Mouse (Mus musculus) hindbrain, embryonic 13.5 days (tissue): ENCODE measurements around the gene C2cd4b. TPM values are rescaled to one million over a fixed set of nuclear protein-coding genes. Genes with fewer than 3 reads are reported as not detected.

Source experiments
- ATAC-seq: fragments of 200-750 bp; cut with Nextera tagmentation; 2 replicates; pipeline ENCODE4 v1.8.0; 2017; ENCODE audit warnings: moderate TSS enrichment; ENCODE audit not compliant: low FRiP score
- H3K27ac ChIP-seq: fragments of 300-500 bp; sonication (generic); 2 replicates; pipeline ENCODE4 v1.5.1; 2015; ENCODE audit warnings: inconsistent platforms, mild to moderate bottlenecking, moderate library complexity
- H3K27me3 ChIP-seq: fragments of 300-500 bp; sonication (generic); 2 replicates; pipeline ENCODE4 v1.6.1; 2015; ENCODE audit warnings: mild to moderate bottlenecking, inconsistent platforms
- H3K36me3 ChIP-seq: fragments of 300-500 bp; sonication (generic); 2 replicates; pipeline ENCODE4 v1.6.1; 2015; ENCODE audit warnings: mild to moderate bottlenecking, inconsistent platforms
- H3K4me1 ChIP-seq: fragments of 300-500 bp; sonication (generic); replicated peaks from 2 replicates; pipeline ENCODE4 v1.6.1; 2015; ENCODE audit warnings: inconsistent platforms
- H3K4me2 ChIP-seq: fragments of 300-500 bp; sonication (generic); 2 replicates; pipeline ENCODE4 v1.6.1; 2015; ENCODE audit warnings: inconsistent platforms, mild to moderate bottlenecking, moderate library complexity
- H3K4me3 ChIP-seq: fragments of 300-500 bp; sonication (generic); 2 replicates; pipeline ENCODE4 v1.5.1; 2015; ENCODE audit warnings: mild to moderate bottlenecking, inconsistent platforms
- H3K9ac ChIP-seq: fragments of 300-500 bp; sonication (generic); 2 replicates; pipeline ENCODE4 v1.6.1; 2015; ENCODE audit warnings: mild to moderate bottlenecking, inconsistent platforms
- H3K9me3 ChIP-seq: fragments of 300-500 bp; sonication (generic); 2 replicates; pipeline ENCODE4 v1.6.1; 2016; ENCODE audit warnings: inconsistent platforms
- WGBS: fragments of 180-500 bp; shearing (Covaris S2); methylation state at CpG from one replicate; pipeline ENCODE4 v1.1.7; 2015; 5-methylcytosine and 5-hydroxymethylcytosine counted together
- polyA plus RNA-seq: library from polyadenylated mRNA; unstranded; fragments of >200 nt; fragmentation: Nextera tagmentation; extraction: Ambion mirVana; gene quantifications from 2 replicates; pipeline ENCODE4 v1.2.1, GENCODE M21; 2015

C2cd4b gene
- polyA plus RNA-seq = 0.35 and 0.49 TPM in 2 replicates

GRCm38 (mm10) chr9:67759163-67759955 lies at the start of gene C2cd4b:
Gene C2cd4b (plus strand): TSS chr9:67759437.
- no peaks in the 10 kb centered on the region for H3K9me3 ChIP-seq
- peaks cover 35% of the 10 kb centered on the region for H3K27me3 ChIP-seq
- peaks cover 18% of the 10 kb centered on the region for H3K4me1 ChIP-seq
- H3K27ac ChIP-seq = peak within 1 kb of the TSS; percentile 86
- ATAC-seq = no peak; the same call in 1 of the 2 replicates
- peak within 1 kb of the TSS; percentile 64 for H3K4me3 ChIP-seq
- peak within 1 kb of the TSS; percentile 82 for H3K9ac ChIP-seq
- H3K4me2 ChIP-seq = peak within 1 kb of the TSS; percentile 84
- 1% methylated on average over 49 of the region's 49 CpGs for WGBS
- H3K36me3 ChIP-seq = no peaks in the 10 kb centered on the region

GRCm38 (mm10) chr9:67711051-67711877 lies 48.0 kb upstream of the C2cd4b start:
- Histone ChIP-seq H3K9ac (no peak overlapping the region), H3K9me3 (no peaks in the 10 kb centered on the region), H3K4me2 (no peak overlapping the region), H3K27me3 (no peaks in the 10 kb centered on the region), H3K27ac (no peak overlapping the region), H3K4me1 (0 out of 2 replicates have a peak, but pooled peaks cover 8% of the 10 kb centered on the region), H3K36me3 (no peaks in the 10 kb centered on the region), H3K4me3 (no peak overlapping the region)
- ATAC-seq = no peak
- 44% methylated on average over 15 of the region's 15 CpGs for WGBS

DNA sequence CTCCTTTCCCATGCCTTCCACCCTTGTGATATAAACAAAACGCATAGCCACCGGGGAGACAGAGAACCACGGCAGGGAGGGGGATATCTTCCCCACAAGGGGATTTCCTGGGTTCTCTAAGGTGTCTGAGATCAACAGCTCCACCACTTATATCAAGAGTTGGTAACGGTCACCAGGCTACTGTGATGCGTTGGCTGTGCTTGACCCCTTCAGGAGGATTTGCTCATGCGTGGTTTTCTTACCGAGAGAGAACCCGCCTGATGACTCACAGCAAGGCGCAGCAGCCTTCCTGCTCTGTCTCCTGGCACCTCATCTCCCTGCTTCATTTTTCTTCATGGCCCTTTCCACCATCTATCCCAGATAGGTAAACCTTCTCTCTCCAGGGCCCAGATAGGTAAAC lies 47.1 kb upstream of the C2cd4b start:
- ATAC-seq = no peak
- Histone ChIP-seq H3K9ac (no peak overlapping the region), H3K4me1 (0 out of 2 replicates have a peak, but pooled peaks cover 8% of the 10 kb centered on the region), H3K36me3 (no peaks in the 10 kb centered on the region), H3K27me3 (no peaks in the 10 kb centered on the region), H3K9me3 (no peaks in the 10 kb centered on the region), H3K4me2 (no peak overlapping the region), H3K4me3 (no peak overlapping the region), H3K27ac (no peak overlapping the region)
- WGBS = 84% methylated on average over 9 of the region's 9 CpGs

GRCm38 (mm10) chr9:67717081-67717480 lies 42.2 kb upstream of the C2cd4b start:
- no peaks in the 10 kb centered on the region for H3K36me3 ChIP-seq
- no peak overlapping the region for H3K9ac ChIP-seq
- WGBS = 92% methylated on average over 3 of the region's 3 CpGs
- H3K4me2 ChIP-seq = no peak overlapping the region
- no peaks in the 10 kb centered on the region; the same call in 1 of the 2 replicates for H3K4me1 ChIP-seq
- no peaks in the 10 kb centered on the region for H3K9me3 ChIP-seq
- no peak for ATAC-seq
- no peaks in the 10 kb centered on the region for H3K27me3 ChIP-seq
- H3K4me3 ChIP-seq = no peak overlapping the region
- H3K27ac ChIP-seq = no peak overlapping the region

GRCm38 (mm10) chr9:67718596-67718995 lies 40.6 kb upstream of the C2cd4b start:
- ATAC-seq = no peak
- Histone ChIP-seq H3K4me2 (no peak overlapping the region), H3K27me3 (no peaks in the 10 kb centered on the region), H3K9ac (no peak overlapping the region), H3K36me3 (no peaks in the 10 kb centered on the region), H3K4me3 (no peak overlapping the region), H3K9me3 (no peaks in the 10 kb centered on the region), H3K27ac (no peak overlapping the region), H3K4me1 (no peaks in the 10 kb centered on the region; the same call in 1 of the 2 replicates)
- 15% methylated on average over 3 of the region's 3 CpGs for WGBS

DNA sequence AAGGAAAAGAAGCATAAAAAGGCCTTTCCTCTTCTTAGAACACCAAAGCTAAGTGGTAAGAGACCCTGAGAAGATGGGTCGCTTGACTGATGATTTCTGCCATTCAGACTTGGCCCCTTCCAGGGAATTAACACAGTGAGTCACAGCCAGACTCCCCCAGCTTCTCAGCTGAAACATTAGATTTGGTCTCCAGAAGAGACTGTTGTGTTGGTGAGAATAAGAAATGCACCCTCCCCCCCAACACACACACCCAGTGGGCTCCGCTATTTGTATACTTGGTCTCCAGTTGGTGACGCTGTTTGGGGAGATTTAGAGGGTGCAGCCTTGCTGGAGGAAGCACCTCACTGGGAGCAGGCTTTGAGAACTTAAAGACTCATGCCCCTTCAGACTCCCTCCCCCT lies 39.1 kb upstream of the C2cd4b start:
- Histone ChIP-seq H3K27ac (no peak overlapping the region), H3K4me1 (no peaks in the 10 kb centered on the region; the same call in 1 of the 2 replicates), H3K9me3 (no peaks in the 10 kb centered on the region), H3K4me3 (no peak overlapping the region), H3K4me2 (no peak overlapping the region), H3K36me3 (no peaks in the 10 kb centered on the region), H3K9ac (no peak overlapping the region), H3K27me3 (no peaks in the 10 kb centered on the region)
- WGBS = 86% methylated on average over 3 of the region's 3 CpGs
- ATAC-seq = no peak

DNA sequence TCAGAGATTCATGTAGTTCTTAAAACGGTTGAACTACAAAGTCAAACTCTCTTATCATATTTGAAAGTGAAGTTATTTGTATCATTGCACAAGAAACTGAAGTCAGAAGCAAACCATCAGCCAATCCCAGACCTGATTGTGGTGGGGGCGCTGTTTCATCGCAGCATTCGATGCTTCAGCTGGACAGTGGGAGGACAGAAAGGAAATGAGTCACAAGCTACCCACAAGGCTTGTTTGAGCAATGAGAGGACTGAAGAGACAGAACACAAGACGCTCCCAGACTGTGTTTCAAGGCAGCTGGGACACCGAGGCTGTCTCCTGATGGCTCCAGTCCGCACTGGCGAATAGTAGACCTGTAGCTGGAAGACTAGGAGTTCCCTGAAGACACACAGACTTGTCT lies 36.9 kb upstream of the C2cd4b start:
- Histone ChIP-seq H3K27ac (no peak overlapping the region), H3K36me3 (no peaks in the 10 kb centered on the region), H3K4me2 (no peak overlapping the region), H3K9ac (no peak overlapping the region), H3K9me3 (no peaks in the 10 kb centered on the region), H3K4me1 (no peaks in the 10 kb centered on the region; the same call in 1 of the 2 replicates), H3K27me3 (no peaks in the 10 kb centered on the region), H3K4me3 (no peak overlapping the region)
- no peak for ATAC-seq
- WGBS = 90% methylated on average over 8 of the region's 8 CpGs

DNA sequence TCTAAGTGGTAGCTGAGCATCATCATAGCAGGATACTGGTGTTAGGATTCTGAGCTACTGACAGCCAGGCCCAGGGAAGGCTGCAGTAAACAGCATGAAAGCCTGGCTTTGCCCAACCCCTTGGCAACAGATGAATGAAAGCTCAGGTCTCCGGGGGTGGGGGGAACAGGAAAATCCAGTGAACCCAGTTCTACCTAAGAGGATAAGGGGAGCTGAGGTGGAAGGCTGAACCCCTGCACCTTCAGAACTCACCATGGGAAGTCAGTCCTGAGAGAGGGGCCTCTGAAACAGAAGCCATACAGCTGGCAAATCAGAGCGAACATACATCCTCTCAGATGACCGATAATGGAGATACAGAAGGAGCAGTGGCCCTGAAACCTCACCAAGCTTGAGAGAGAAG lies 34.0 kb upstream of the C2cd4b start:
- Histone ChIP-seq H3K9me3 (no peaks in the 10 kb centered on the region), H3K27me3 (no peaks in the 10 kb centered on the region), H3K4me2 (no peak overlapping the region), H3K9ac (no peak overlapping the region), H3K36me3 (no peaks in the 10 kb centered on the region), H3K4me1 (no peaks in the 10 kb centered on the region), H3K27ac (no peak overlapping the region), H3K4me3 (no peak overlapping the region)
- no peak for ATAC-seq
- WGBS = 73% methylated on average over 3 of the region's 3 CpGs

DNA sequence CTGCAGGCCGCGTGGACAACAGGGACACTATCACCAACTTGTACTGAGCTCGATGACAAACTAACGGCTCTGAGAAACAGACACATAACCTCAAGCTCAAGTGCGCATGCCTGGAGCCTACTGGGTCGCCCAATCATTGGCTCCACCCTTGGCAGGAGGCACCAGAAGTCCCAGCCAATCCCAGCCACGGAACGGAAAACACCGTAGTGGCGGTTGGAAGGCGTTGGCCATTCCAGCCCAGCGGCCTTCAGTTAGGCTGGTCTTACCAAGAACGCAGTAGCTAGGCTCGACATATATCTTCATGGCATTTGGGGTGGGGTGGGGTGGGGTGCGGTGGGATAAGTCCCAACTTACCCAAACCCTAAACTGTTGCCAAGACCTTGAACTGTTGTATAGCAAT lies 25.5 kb upstream of the C2cd4b start:
- Histone ChIP-seq H3K9me3 (no peaks in the 10 kb centered on the region), H3K4me3 (no peak overlapping the region), H3K27me3 (no peaks in the 10 kb centered on the region), H3K4me2 (no peak overlapping the region), H3K27ac (no peak overlapping the region), H3K4me1 (no peaks in the 10 kb centered on the region), H3K36me3 (no peaks in the 10 kb centered on the region), H3K9ac (no peak overlapping the region)
- ATAC-seq = no peak
- WGBS = 95% methylated on average over 15 of the region's 15 CpGs

DNA sequence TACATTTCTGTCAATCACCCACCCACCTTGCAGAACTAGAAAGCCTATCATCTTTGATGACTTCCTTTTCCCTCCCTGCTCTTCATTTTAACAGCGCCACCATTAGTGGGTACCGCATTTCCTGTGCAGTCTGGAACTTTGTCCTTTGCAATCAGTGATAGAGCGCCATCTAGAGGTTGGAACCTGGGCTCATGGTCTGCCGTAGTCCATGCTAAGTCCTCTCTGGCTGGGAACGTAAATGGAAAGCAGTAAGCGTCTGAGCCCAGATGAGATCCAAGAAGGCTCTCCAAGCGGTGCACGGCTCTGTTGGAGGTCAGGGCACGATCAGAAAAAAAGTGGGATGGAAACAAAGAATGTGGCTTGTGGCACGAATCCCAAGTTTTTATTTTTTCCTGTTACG lies 23.8 kb upstream of the C2cd4b start:
- WGBS = 54% methylated on average over 11 of the region's 11 CpGs
- Histone ChIP-seq H3K4me1 (no peaks in the 10 kb centered on the region), H3K27ac (no peak overlapping the region), H3K27me3 (no peaks in the 10 kb centered on the region), H3K9me3 (no peaks in the 10 kb centered on the region), H3K4me2 (no peak overlapping the region), H3K36me3 (no peaks in the 10 kb centered on the region), H3K9ac (no peak overlapping the region), H3K4me3 (no peak overlapping the region)
- no peak for ATAC-seq

DNA sequence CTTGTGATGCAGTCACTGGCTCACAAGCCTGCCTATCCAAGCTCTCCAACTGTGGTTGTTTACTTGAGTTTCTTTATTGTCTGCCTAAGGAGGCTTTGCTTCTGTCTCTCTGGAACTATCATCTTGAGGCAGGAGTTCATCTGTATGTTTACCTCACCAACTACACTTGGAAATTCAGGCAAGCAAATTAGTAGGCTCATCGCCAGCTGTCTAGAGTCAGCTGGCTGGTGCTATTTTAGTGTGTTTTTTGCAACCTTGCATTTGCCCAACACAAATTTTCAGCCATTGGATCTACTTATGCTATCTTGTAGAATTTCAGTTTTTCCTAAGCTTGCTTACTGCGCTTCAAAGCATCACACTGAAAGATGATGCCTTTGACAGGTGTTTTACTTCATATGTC lies 18.0 kb upstream of the C2cd4b start:
- WGBS = 90% methylated on average over 2 of the region's 2 CpGs
- H3K9ac ChIP-seq = no peak overlapping the region

GRCm38 (mm10) chr9:67753411-67754182 lies 5.6 kb upstream of the C2cd4b start:
- no peak overlapping the region for H3K27ac ChIP-seq
- H3K4me2 ChIP-seq = no peak overlapping the region
- H3K27me3 ChIP-seq = 0 out of 2 replicates have a peak, but pooled peaks cover 10% of the 10 kb centered on the region
- no peaks in the 10 kb centered on the region for H3K36me3 ChIP-seq
- no peak for ATAC-seq
- H3K4me1 ChIP-seq = no peaks in the 10 kb centered on the region
- no peak overlapping the region for H3K9ac ChIP-seq
- no peaks in the 10 kb centered on the region for H3K9me3 ChIP-seq
- H3K4me3 ChIP-seq = no peak overlapping the region
- 87% methylated on average over 16 of the region's 16 CpGs for WGBS

More for the DNA sequence above, 18.0 kb upstream of the C2cd4b start:
- no peaks in the 10 kb centered on the region for H3K4me1 ChIP-seq
- H3K4me3 ChIP-seq = no peak overlapping the region
- no peaks in the 10 kb centered on the region for H3K36me3 ChIP-seq
- no peak overlapping the region for H3K27ac ChIP-seq
- no peak overlapping the region for H3K4me2 ChIP-seq
- no peak for ATAC-seq
- no peaks in the 10 kb centered on the region for H3K9me3 ChIP-seq
- no peaks in the 10 kb centered on the region for H3K27me3 ChIP-seq
